Mouse (Mus musculus) ES-E14 (cell line): ENCODE data around the gene Zfp819. TPM values are rescaled to one million over a fixed set of nuclear protein-coding genes. Genes with fewer than 3 reads are reported as not detected.

Source experiments
- DNase-seq: peaks from one replicate; pipeline ENCODE4 v3.0.0-alpha.2; 2013; ENCODE audit warnings: low read depth, low spot score
- H3K27ac ChIP-seq: 2 replicates; pipeline ENCODE4 v1.5.1; 2012; ENCODE audit warnings: low read depth, mild to moderate bottlenecking, low read length, moderate library complexity, mixed read lengths; ENCODE audit not compliant: poor library complexity, insufficient read depth, severe bottlenecking
- H3K36me3 ChIP-seq: 2 replicates; pipeline ENCODE4 v1.6.1; 2012; ENCODE audit warnings: mild to moderate bottlenecking, low read length, moderate library complexity, mixed read lengths; ENCODE audit not compliant: control insufficient read depth, poor library complexity, insufficient read depth, severe bottlenecking
- H3K4me1 ChIP-seq, 2 experiments: fragments of 150-350 bp in 1 of 2; sonication (generic) in 1 of 2; 2 replicates each; pipeline ENCODE4 v1.6.1; 2012; ENCODE audit warnings: low read length in 2 of 2, mild to moderate bottlenecking in 1 of 2, mixed read lengths in 1 of 2; ENCODE audit not compliant: control insufficient read depth in 2 of 2, insufficient read depth in 2 of 2, poor library complexity in 1 of 2
- H3K4me3 ChIP-seq, 2 experiments: fragments of 150-350 bp in 1 of 2; sonication (generic) in 1 of 2; 2 replicates each; pipeline ENCODE4 v1.5.1; 2012; ENCODE audit warnings: low read length in 2 of 2, low read depth in 1 of 2, mild to moderate bottlenecking in 1 of 2, mixed read lengths in 1 of 2; ENCODE audit not compliant: insufficient read depth in 1 of 2, poor library complexity in 1 of 2, severe bottlenecking in 1 of 2
- H3K9ac ChIP-seq: 2 replicates; pipeline ENCODE4 v1.6.1; 2012; ENCODE audit warnings: low read depth, mild to moderate bottlenecking, low read length, mixed read lengths; ENCODE audit not compliant: poor library complexity, insufficient read depth, severe bottlenecking
- H3K9me3 ChIP-seq: fragments of 150-350 bp; sonication (generic); 2 replicates; pipeline ENCODE4 v1.6.1; 2012; ENCODE audit warnings: low read depth, mild to moderate bottlenecking, low read length; ENCODE audit not compliant: control insufficient read depth, insufficient read depth
- CHD2 ChIP-seq: IDR thresholded peaks from 2 replicates; pipeline ENCODE4 v1.6.1; 2014; ENCODE audit warnings: mild to moderate bottlenecking, low read depth, low read length, inconsistent platforms
- HCFC1 ChIP-seq: IDR thresholded peaks from 2 replicates; pipeline ENCODE4 v1.6.1; 2012; ENCODE audit warnings: low read length, inconsistent platforms, borderline replicate concordance; ENCODE audit not compliant: insufficient read depth
- MAFK ChIP-seq: IDR thresholded peaks from 2 replicates; pipeline ENCODE4 v1.6.1; 2014; ENCODE audit warnings: mild to moderate bottlenecking, low read depth, low read length, inconsistent platforms; ENCODE audit not compliant: insufficient read depth
- ZC3H11A ChIP-seq: IDR thresholded peaks from 2 replicates; pipeline ENCODE4 v1.6.1; 2012; ENCODE audit warnings: low read depth, mild to moderate bottlenecking, inconsistent platforms, low read length, borderline replicate concordance
- ZNF384 ChIP-seq: IDR thresholded peaks from 2 replicates; pipeline ENCODE4 v1.6.1; 2012; ENCODE audit warnings: low read depth, low read length, inconsistent platforms
- in situ Hi-C, 2 experiments: fragments of 600-800 bp; cut with MboI; formaldehyde crosslinking; loops; one replicate each; pipeline ENCODE4 v1.15.1; 2025; ENCODE audit warnings: low sequenced_read_pairs in 2 of 2, inconsistent platforms in 1 of 2; ENCODE audit not compliant: unreplicated experiment in 2 of 2
- total RNA-seq: library from RNA; depleted of rRNA; stranded (reverse); fragments of 300-350 nt; gene quantifications from 2 replicates; pipeline ENCODE4 v1.2.3, GENCODE M21; 2012; rRNA removed

Gene Zfp819
- total RNA-seq: 13.0 and 17.7 TPM in 2 replicates

GRCm38 (mm10) chr7:43606896-43607742 is at the start of gene Zfp819:
Gene Zfp819, plus strand, starts transcription at chr7:43607169.
- H3K9ac ChIP-seq: peak within 1 kb of the TSS; percentile 81
- H3K4me3 ChIP-seq: peak within 1 kb of the TSS; percentile 71 to 86
- peak; percentile 54 for DNase-seq
- peaks cover 7% of the 10 kb centered on the region; the same call in 1 of the 2 replicates for H3K36me3 ChIP-seq
- TF ChIP-seq ZNF384: no peak
- no peak for TF ChIP-seq HCFC1
- no peak for TF ChIP-seq CHD2
- no peak for TF ChIP-seq ZC3H11A
- TF ChIP-seq MAFK: no peak
- no peaks in the 10 kb centered on the region for H3K9me3 ChIP-seq
- peak within 1 kb of the TSS; percentile 78 for H3K27ac ChIP-seq
- H3K4me1 ChIP-seq: peaks cover 9 to 16% of the 10 kb centered on the region in 2 experiments
- in situ Hi-C loops: no loop called here

GRCm38 (mm10) chr7:43562006-43562633 is 44.8 kb upstream of the Zfp819 start, which contains the start of gene Zfp658:
Gene Zfp658, plus strand, starts transcription at chr7:43562256.
- Histone ChIP-seq H3K4me1 (no peaks in the 10 kb centered on the region), H3K9ac (peak within 1 kb of the TSS; percentile 67), H3K4me3 (peak within 1 kb of the TSS; percentile 71 to 73), H3K9me3 (no peaks in the 10 kb centered on the region), H3K36me3 (no peaks in the 10 kb centered on the region), H3K27ac (peak within 1 kb of the TSS; percentile 27; the same call in 1 of the 2 replicates)
- DNase-seq: peak; percentile 86
- in situ Hi-C loops: no loop called here
- TF ChIP-seq ZC3H11A (no peak), ZNF384 (peak; percentile 48; the same call in 1 of the 2 replicates), HCFC1 (peak; percentile 61; the same call in 1 of the 2 replicates), CHD2 (no peak)

- TF ChIP-seq ZC3H11A: no peak
- TF ChIP-seq HCFC1: no peak
- no peak for TF ChIP-seq MAFK
- no peak for TF ChIP-seq ZNF384
- in situ Hi-C loops: no loop called here
Observed at GRCm38 (mm10) chr7:43562651-43563070, 44.3 kb upstream of the Zfp819 start.

GRCm38 (mm10) chr7:43563300-43563699 is 43.7 kb upstream of the Zfp819 start:
- TF ChIP-seq ZNF384: no peak
- TF ChIP-seq ZC3H11A: no peak
- no peak for TF ChIP-seq HCFC1
- TF ChIP-seq CHD2: no peak
- no peak for TF ChIP-seq MAFK
- Histone ChIP-seq H3K9me3 (no peaks in the 10 kb centered on the region; the same call in 1 of the 2 replicates), H3K4me3 (no peak overlapping the region), H3K36me3 (no peaks in the 10 kb centered on the region), H3K27ac (no peak overlapping the region), H3K9ac (no peak overlapping the region), H3K4me1 (no peaks in the 10 kb centered on the region)
- DNase-seq: no peak
- in situ Hi-C loops: no loop called here

More at GRCm38 (mm10) chr7:43562651-43563070, 44.3 kb upstream of the Zfp819 start:
- no peaks in the 10 kb centered on the region for H3K36me3 ChIP-seq
- no peaks in the 10 kb centered on the region for H3K9me3 ChIP-seq
- no peak for DNase-seq
- no peaks in the 10 kb centered on the region for H3K4me1 ChIP-seq
- H3K4me3 ChIP-seq: peak overlapping the region; percentile 71 to 73
- no peak overlapping the region for H3K27ac ChIP-seq
- peak overlapping the region; percentile 67 for H3K9ac ChIP-seq
